Mouse (Mus musculus) left cerebral cortex, postnatal 10 days (tissue): ENCODE data around the gene Gm42417. TPM values are rescaled to one million over a fixed set of nuclear protein-coding genes. Genes with fewer than 3 reads are reported as not detected.

Experiments
- DNase-seq, 2 experiments: peaks; one replicate each; pipeline ENCODE4 v3.0.0; 2021 to 2022; ENCODE audit warnings: low spot score in 2 of 2, mixed read lengths in 1 of 2; ENCODE audit errors: extremely low spot score in 1 of 2
- intact Hi-C: fragments of 180-260 bp; cut with DNase I; formaldehyde crosslinking; loops from one replicate; pipeline ENCODE4 v1.15.1; 2025
- microRNA-seq: library from miRNA; unstranded; fragments of <30 nt; microRNA quantifications from one replicate; pipeline ENCODE4 v1.2.0, GENCODE M21; 2022
- total RNA-seq, 2 experiments: library from RNA; stranded (reverse); gene quantifications; 2 replicates each; pipeline ENCODE4 v1.2.3; 2021

Gm42417 gene
- total RNA-seq, 2 experiments from 2014 or later, result 0.49 TPM; not detected in 1

DNA sequence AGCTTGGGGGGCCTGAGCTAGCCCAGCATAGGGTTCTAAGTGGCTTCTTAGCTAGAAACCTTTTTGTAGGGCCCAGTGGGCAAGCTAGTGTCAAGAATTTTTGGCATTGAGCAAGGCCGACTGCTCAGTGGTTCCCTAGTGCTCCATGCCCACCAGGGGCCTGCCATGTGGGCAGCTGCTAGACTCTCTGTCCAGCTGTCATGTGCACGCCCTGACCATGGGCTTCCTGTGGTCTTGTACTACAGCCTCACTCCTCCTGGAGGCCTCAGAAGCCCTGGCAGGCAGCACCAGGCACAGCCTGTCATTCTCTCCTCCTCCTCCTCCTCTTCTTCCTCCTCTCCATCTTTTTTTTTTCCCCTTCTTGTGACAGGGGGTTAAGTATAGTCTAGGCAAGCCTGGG lies 41.9 kb downstream of the Gm42417 start:
- intact Hi-C loops, result loop anchor here (5.0 kb wide), 1 partner anchor 170 kb away; no protein-coding TSS in a partner anchor

DNA sequence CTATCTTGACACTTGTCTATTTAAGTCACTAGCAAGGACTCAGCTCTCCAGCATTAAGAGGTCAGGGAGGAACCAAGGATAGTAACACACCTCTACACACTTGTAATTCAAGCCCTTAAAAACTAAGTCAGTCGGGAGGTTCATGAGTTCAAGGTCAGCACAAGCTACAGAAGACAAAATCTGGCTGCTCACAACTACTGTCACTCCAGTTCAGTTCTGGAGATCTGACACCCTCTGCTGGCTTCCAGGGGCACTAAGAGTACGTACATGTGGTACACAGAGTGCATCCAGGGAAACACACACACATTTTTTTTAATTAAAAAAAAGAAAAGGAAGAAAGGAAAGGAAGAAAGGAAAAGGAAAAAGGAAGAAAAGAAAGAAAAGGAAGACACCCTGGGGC lies 42.5 kb downstream of the Gm42417 start:
- intact Hi-C loops, result loop anchor here (5.0 kb wide), 1 partner anchor 169 kb away; no protein-coding TSS in a partner anchor
- DNase-seq, result no peak

More for the DNA sequence above, 41.9 kb downstream of the Gm42417 start:
- no peak for DNase-seq

DNA sequence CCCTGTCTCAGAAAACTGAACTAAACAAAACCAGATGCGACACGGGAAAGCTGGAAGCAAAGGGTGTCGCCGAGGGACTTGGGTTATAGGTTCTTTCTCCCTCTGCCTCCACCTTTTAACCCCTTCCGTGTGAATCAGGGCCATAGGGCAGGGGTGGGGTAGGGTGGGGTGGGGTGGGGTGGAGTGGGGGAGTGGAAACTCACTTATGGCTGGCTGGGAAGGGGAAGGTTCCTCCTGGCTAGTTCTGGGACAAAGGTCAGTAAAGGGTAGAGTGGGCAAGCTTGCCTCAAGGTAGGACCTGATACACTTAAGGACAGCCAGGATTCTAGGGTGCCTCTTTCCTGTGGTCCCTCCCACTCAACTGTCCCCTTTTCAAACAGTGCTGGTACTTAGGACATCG lies 45.9 kb downstream of the Gm42417 start:
- intact Hi-C loops, result no loop called here
- no peak for DNase-seq

DNA sequence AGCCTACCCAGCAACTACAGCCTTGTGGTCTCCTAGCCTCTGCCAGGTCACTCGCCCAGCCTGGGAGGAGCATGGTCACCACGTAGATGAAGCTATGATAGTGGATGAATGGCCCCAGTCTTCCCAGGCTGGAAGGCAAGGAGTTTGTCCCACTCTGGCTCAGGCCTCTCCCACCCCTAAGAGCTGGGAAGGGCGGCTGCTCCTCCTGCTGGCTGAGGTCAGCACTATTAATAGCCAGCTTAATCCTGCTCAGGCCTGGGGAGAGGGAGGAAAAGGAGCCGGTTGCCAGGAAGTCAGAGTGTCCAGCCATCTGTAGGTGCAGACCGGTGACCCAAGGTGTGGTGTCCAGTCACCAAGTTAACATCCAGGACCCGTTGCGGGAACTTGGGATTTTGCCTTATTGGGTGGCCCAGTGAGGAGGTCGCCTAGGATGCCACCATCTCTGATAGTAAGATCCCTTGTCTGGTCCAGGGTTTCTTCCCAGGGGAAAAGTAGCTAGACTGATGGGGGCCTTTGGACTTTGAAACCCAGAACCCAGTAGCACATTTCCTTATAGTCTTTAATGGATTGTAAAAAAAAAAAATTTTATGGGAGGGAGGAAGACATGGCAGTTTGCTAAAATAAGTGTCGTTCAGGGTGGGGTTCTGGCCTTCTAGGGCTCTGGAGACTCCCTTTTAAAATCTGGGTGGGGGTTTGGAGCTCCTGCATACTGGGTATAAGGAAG lies 46.7 kb downstream of the Gm42417 start:
- peak in 1 of 2 experiments; percentile 67 for DNase-seq
- intact Hi-C loops, result no loop called here

DNA sequence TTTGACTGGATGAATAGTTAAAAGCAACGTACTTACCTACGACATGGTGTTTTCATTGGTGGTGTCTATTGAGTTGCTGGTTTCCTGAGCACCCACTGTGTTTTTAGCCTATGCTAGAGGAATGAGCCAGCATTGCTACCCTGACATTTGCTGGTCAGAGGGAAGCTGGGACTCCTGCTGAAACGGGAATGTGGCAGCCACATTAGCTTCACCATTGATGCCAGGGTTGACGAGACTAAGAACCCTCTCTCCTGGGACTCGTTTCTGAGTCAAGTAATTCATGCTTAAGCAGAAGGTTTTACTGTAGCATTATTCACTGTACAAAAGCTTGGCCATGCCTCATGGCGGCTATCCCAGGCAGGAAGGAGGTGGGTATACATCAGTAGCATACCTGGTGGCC lies 49.6 kb downstream of the Gm42417 start:
- no peak for DNase-seq
- intact Hi-C loops, result no loop called here

DNA sequence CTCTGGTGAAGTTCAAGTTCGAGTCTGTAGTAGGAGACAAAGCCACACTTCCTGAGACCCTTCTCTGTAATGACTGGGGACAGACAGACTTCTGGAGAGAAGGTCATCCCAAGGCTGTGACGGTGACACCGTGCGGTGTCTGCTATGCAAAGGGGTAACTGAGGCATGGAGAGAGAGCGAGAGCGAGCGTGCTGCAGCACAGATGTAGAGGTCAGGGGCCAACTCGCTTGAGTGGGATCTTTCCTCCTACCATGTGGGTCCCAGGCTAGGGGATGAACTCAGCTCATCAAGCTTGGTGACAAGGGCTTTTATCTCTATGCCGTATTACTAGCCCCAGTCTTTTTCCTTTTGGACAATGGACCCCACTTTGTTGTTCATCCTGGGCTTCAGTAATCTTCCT lies 52.1 kb downstream of the Gm42417 start:
- intact Hi-C loops, result no loop called here
- no peak for DNase-seq

DNA sequence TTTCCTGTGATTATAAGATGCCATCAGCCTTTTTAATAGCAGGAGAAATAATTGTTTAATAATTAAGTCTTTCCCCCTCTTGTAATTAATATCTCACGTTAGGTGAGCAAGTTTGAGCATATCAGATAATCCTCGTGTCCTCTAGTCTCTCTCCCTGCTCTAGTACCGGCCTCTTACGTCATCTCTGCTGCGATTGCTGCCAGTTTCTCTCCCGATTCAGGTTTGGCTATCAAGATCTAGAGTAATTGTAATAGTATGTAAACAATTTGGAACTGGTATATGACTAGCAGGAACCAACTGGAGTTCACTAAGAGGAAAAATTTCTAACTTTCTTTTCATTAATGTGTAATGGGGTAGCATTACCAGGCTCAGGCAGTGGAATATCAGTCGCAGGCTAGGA lies 54.1 kb downstream of the Gm42417 start:
- intact Hi-C loops, result no loop called here
- DNase-seq, result no peak

DNA sequence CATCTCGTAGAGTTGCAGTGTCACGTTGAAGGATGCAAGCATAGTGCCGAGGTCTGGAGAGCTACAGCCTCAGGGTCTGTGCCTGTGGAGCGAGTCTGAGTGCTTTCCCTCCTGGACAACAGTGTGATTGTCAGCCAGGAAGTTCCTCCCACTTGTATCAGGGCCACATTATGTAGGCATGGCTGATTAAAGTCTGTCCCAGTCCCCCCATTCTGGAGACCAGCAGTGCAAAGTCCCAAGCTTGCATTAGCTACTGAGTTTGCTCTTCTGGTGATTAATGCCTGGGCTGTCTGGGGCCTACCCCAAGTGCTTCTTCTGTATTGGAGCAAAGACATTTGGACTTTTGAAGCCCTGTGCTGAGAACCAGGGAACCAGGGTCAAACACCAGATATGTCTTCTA lies 55.4 kb downstream of the Gm42417 start:
- no peak for DNase-seq
- intact Hi-C loops, result no loop called here

Small RNA genes within 50 kb of the gene (microRNA-seq; reads per million reads assigned to microRNA genes)
- gene Gm47280, result not detected

Other genes with a start within 250 kb of the Gm42417 start
- gene Arid5a, start 231.7 kb downstream of the Gm42417 start, total RNA-seq, result 10 to 100 TPM in 1 of 2 experiments, 1 to 10 TPM in 1; 9.8 to 10.5 TPM
- 10 to 100 TPM; 55.3 to 55.9 TPM for gene Kansl3, start 170.2 kb downstream of the Gm42417 start, total RNA-seq
- not detected for gene Fer1l5, start 167.1 kb downstream of the Gm42417 start, total RNA-seq
- gene Lman2l, start 94.2 kb downstream of the Gm42417 start, total RNA-seq, result 10 to 100 TPM; 37.8 to 40.5 TPM
- 10 to 100 TPM; 12.7 to 13.7 TPM for gene Cnnm4, start 67.8 kb downstream of the Gm42417 start, total RNA-seq
- 10 to 100 TPM; 30.3 to 34.1 TPM for gene Cnnm3, start 27.6 kb downstream of the Gm42417 start, total RNA-seq
- gene Ankrd23, start 2.5 kb downstream of the Gm42417 start, total RNA-seq, result 1 to 10 TPM; 5.3 to 5.8 TPM
- gene Ankrd39, start 8.0 kb upstream of the Gm42417 start, total RNA-seq, result 10 to 100 TPM; 13.4 to 18.1 TPM
- 10 to 100 TPM; 20.9 to 27.4 TPM for gene Sema4c, start 18.9 kb upstream of the Gm42417 start, total RNA-seq
- gene Fam178b, start 143.8 kb upstream of the Gm42417 start, total RNA-seq, result under 1 TPM in 1 of 2 experiments, not detected in 1; 0.69 TPM
- 100 to 1,000 TPM; 610 to 632 TPM for gene Cox5b, start 152.0 kb upstream of the Gm42417 start, total RNA-seq
- gene 4933424G06Rik, start 170.7 kb upstream of the Gm42417 start, total RNA-seq, result under 1 TPM; 0.71 to 0.81 TPM
- gene Actr1b, start 175.0 kb upstream of the Gm42417 start, total RNA-seq, result 100 to 1,000 TPM; 202 to 213 TPM
- 1 to 10 TPM; 2.3 TPM for gene Zap70, start 222.4 kb upstream of the Gm42417 start, total RNA-seq